Mouse (Mus musculus): Measurements from ENCODE around the gene Ran. TPM values are rescaled to one million over a fixed set of nuclear protein-coding genes. Genes with fewer than 3 reads are reported as not detected.
A peak's percentile ranks its signal among the peaks of the same experiment; 100 is the strongest.
"Not testable (repeated sequence)": the region's sequence is repeated elsewhere in the genome, so short reads cannot be mapped to it uniquely, and the experiment has no call there.

Gene Ran
- total RNA-seq (2021) = 10 to 100 TPM; 75.3 to 78.2 TPM
- long read RNA-seq, experiment 1, transcript Ran-201 (7 exons, 2,377 nt) = major isoform, 113 of 122 reads
- long read RNA-seq, experiment 1, partial matches to known transcripts = 2 of 122 reads
- long read RNA-seq, experiment 1, other reads (novel, unspliced or antisense) = 3 of 122 reads
- long read RNA-seq, experiment 2, transcript Ran-201 (7 exons, 2,377 nt) = major isoform, 126 of 142 reads
- long read RNA-seq, experiment 2, transcript Ran-202 (6 exons, 2,423 nt) = minor isoform, 6 of 142 reads
- long read RNA-seq, experiment 2, partial matches to known transcripts = 3 of 142 reads
- long read RNA-seq, experiment 2, other reads (novel, unspliced or antisense) = 7 of 142 reads

DNA sequence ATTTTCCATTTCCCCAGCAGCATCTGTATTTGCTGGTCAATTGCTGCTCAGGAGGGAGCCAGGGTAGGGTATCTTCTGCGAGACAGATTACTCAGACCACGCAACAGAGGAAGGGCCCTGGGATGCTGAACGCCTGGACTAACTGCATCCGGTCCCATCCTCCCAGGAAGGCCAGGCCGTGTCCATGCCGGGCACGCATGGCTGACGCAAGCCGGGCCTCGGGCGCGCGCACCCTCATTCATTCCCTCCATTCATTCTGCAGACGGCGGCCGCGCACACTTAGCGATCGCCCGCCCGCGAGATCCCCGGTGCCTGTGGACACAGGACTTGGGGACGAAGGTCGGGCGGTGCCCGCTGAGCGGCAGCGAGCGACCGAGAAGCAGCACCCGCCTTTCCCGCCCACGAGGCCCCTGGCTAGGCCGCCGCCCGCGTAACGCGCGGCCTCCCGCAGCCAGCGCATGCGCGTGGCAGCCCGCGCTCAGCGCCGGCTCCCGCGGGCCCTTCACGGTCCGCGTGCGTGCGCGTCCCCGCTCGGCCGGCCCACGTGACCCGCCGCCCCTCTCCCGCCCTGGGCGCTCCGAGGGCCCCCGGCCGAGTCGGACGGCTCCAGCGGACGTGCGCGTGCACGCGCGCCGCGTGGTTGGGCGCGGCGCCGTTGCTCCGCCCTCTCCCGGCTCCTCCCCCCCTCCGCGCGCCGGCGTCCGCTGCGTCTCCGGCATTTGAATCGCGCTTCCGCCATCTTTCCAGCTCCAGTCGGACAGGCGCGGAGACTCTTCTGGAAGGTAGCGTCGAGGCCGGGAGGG is at the start of gene Ran:
TSS of gene Ran (plus strand) at position 573 of the 803 bp plus-strand sequence.
- peak; percentile 94 for DNase-seq

GRCm38 (mm10) chr5:128970878-128971277 is 49.0 kb upstream of the Ran start:
- intact Hi-C loops (cut with DNase I; ENCODE audit: low total_unique reads) = no loop called here
- DNase-seq = no peak

More for the DNA sequence above, at the start of gene Ran:
- intact Hi-C loops (cut with DNase I; ENCODE audit: low total_unique reads) = no loop called here

DNA sequence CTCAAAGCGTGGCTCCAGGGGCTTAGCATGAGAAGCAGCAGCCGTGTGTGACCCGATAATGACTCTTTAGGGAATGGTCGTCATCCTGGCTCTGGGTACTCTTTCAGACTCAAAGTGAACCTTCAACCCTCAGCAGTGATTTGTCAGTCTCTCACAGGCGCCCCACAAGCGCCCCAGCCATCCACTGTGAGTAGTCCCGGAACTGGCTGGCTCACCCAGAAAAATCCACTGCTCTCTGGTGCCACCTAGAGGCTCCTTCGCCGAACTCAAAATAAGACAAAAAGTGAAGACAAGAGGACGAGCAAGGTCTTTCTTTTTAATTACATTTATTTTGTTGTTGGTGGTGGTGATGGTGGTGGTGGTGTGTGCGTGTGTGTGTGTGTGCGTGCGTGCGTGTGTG is 48.6 kb upstream of the Ran start:
- DNase-seq = peak; percentile 52
- intact Hi-C loops (cut with DNase I; ENCODE audit: low total_unique reads) = no loop called here

- no peak for DNase-seq
- intact Hi-C loops (cut with DNase I; ENCODE audit: low total_unique reads) = no loop called here
These were observed 43.6 kb upstream of the Ran start for GRCm38 (mm10) chr5:128976266-128976665.

DNA sequence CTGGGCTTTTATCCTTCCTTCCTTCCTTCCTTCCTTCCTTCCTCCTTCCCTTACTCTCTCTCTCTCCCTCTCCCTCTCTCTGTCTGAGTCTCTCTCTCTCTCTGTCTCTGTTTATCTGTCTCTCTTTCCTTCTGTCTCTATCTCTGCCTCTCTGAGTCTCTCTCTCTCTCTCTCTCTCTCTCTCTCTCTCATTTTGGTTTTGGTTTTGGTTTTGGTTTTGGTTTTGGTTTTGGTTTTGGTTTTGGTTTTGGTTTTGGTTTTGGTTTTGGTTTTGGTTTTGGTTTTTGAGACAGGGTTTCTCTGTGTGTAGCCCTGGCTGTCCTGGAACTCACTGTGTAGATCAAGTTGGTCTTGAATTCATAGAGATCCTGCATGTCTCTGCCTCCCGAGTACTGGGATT is 42.4 kb upstream of the Ran start:
- intact Hi-C loops (cut with DNase I; ENCODE audit: low total_unique reads); DNase-seq: not testable (repeated sequence)

DNA sequence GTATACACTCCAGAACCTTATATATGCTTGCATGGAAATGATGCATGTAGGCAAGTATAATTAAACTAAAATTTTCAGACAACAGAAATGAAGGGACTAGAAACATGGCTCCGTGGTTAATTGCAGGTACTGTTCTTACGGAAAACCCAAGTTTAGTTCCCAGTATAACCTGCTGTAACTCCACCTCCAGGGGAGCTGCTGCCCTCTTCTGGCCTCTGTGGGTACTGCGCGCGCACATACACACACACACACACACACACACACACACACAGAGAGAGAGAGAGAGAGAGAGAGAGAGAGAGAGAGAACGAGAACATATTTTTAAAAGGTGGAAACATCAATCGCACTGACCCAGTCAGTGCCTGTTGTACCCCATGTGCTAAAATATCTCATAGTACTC is 40.9 kb upstream of the Ran start:
- intact Hi-C loops (cut with DNase I; ENCODE audit: low total_unique reads) = no loop called here
- no peak for DNase-seq

- DNase-seq = no peak
- intact Hi-C loops (cut with DNase I; ENCODE audit: low total_unique reads) = no loop called here
These were observed 39.0 kb upstream of the Ran start for GRCm38 (mm10) chr5:128980857-128981256.

DNA sequence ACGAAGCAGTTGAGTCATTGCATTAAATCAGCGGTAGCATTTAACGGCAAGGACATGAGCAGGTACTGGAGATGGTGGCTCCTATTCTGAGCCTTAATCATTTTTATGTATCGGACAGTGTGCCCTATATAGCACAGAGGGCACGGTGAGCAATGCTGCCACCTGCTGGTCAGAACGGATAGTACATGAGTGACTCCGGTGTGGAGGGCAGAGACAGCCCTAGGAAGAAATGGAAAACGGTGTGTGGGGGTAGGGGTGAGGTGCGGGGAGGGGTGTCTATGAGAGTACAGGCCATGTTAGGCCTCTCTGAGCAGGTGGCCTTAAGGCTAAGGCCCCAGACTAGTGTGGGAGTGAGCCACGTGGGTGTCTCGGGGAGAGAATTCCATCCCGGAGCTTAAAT is 38.3 kb upstream of the Ran start:
- peak; percentile 48 for DNase-seq

GRCm38 (mm10) chr5:128984536-128984935 is 35.3 kb upstream of the Ran start:
- intact Hi-C loops (cut with DNase I; ENCODE audit: low total_unique reads) = no loop called here

More for the DNA sequence above, 38.3 kb upstream of the Ran start:
- intact Hi-C loops (cut with DNase I; ENCODE audit: low total_unique reads) = no loop called here

GRCm38 (mm10) chr5:128985946-128986345 is 33.9 kb upstream of the Ran start:
- intact Hi-C loops (cut with DNase I; ENCODE audit: low total_unique reads) = no loop called here
- no peak for DNase-seq

More at GRCm38 (mm10) chr5:128984536-128984935, 35.3 kb upstream of the Ran start:
- no peak for DNase-seq

DNA sequence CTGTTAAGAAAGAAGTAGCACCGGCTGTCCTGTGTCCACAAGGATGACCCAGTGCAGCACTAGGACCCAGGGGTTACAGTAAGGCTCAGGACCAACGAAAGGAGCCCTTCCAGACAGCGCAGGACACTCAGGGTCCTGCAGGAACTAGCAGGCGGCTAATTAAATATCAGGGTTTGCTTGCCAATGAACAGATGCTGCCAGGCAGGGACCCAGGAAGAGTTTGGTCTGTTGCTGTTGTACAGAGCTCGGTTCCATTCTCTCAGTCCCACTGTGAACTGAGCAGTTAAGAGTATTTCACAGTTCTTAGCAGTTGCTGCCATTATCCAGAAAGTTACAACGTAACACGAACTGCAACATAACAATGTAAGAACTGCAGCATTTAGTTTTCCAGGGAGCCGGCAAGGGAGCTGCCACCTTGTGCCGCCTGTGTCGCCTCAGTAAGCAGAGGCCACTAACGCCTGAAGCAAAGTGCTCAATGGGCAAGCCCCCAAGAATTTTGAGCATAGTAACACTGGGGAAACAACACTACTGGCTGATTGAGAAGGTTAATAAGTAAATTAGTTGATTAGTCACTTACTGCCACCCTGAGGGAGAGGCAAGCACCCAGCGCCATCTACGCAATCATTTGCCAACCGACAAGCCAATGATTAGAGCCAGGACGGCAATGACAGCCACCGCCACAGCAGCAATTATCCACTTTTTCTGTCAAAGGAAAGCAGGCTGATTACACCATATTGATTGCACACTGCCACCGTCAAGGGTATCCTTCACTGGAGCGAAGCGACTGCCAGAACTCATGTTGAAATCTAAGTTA is 32.5 kb upstream of the Ran start:
- intact Hi-C loops (cut with DNase I; ENCODE audit: low total_unique reads) = no loop called here
- DNase-seq = no peak

DNA sequence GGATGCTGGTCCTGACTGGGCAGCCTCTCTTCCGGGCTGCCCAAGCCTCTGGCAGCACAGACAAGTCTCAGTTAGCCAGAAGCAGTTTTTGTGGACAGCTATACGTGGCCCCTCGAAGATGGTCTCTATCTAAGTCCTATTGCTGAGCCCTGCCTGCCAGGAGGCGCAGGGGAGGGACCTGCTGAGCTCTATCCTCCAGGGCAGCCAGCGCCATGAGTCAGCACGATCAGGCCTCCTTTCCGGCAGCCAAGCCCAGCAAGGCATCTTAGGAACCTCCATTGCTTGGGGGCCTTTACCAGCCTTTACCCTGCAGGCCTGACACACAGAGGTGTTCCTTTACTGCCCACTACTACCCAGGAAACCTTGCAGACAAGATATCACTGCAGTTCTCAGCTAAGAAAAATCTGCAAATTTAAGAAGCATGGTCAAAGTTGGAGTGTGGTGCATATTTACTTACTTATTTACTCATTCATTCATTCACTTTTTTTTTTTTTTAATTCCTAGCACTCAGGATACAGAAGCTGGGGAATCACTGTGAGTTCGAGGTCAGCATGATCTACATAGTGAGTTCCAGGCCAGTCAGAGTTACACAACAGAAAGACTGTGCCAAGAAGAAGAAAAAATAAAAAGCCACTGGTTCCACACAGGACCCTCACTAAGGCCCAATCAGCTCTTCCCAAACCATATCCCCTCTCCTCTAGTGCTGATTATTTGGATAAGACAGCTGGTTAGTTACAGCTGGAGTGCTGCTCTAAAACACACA is 19.0 kb upstream of the Ran start:
- intact Hi-C loops (cut with DNase I; ENCODE audit: low total_unique reads) = no loop called here
- peak; percentile 26 for DNase-seq

- intact Hi-C loops (cut with DNase I; ENCODE audit: low total_unique reads) = no loop called here
- peak; percentile 19 for DNase-seq
These were observed 17.3 kb upstream of the Ran start for GRCm38 (mm10) chr5:129002571-129003011.

DNA sequence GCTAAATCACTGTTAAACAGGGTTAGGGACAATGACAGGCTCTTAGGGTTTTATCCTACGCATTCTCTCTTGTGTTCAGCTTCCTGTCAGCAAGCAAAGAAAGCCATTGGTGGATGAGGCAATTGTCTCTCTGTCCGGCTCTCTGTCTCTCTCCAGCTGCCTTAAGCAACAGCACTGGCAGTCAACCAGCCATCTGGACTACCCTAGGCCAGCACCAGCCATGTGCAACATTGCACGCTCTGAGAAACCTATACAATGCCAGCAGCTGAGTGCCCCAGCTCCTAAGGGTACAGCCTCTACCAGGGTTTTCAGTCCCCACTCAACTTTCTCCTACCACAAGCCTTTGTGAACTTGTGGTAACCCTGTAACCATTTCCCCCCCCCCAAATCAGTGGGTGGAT is 14.5 kb upstream of the Ran start:
- intact Hi-C loops (cut with DNase I; ENCODE audit: low total_unique reads) = no loop called here
- DNase-seq = no peak

DNA sequence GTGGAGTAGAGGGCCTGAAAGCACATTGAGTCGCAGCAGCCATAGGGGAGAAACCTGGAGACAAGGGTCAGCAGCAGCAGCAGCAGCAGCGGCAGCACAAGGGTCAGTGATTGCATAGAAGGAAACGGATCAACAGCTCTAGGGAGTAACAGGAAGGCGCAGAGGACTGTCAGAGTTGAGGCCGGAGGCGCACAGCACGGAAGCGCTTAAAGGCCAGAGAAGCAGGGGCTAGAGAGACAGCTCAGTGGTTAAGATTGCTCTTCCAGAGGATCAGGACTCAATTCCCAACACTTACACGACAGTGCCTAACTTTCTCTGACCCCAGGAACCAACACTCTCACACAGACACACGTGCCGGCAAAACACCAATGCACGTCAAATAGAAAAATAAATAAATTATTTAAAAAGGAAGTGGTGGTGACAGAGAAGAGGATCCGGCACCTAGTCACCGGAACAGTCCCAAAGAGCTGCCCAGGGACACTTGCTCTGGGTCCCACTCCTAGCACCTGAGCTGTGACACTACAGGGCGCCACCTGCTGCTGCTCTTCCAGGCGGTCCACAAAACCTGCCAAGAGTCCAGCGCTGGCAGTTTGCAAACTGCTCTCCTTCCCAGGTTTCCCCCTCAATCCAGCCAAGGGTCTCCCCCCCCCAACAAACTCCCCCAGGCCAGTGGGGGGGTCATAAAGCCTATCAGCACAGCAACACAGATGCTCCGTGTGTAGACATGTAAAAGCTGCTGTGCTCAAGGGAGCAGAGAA is 13.7 kb upstream of the Ran start:
- no peak for DNase-seq

DNA sequence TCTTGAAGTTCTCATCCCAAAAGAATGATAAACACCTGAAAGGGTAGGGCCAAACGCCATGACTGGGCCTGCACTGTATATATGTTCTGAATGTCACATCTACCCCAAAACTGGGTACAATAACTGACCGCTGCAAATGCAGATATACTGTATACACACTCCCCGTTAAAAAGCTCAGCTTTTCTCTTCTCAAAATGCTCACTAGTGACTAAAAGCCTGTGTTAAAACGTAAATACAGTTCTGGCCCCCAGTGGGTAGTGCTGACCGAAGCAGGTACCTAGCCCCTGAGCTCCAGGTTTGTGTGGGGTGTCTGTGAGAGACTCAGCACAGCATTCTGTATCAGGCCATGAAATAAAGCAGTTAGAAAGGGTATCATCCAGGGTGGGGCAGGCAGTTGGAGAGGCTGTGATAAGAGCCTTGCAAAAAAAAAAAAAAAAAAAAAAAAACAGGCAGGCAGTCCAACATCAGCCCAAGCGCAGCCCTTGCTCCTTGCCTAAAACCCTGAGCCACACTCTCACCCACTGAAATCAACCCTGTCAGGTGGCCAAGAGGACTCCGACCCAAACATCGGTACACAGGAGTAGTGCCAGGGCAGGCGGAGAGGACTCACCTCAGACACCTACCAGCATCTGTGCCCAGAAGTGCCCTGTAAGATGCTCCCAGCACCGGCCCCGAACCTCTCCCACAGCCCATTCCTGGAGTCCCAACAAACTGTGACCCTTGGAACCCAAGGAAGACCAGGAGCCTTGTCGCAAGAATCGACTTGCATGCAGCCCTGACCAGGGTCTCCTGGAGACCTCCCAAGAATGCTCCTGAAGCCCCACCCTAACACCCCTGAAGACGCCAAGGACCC is 12.5 kb upstream of the Ran start:
- DNase-seq = no peak
- intact Hi-C loops (cut with DNase I; ENCODE audit: low total_unique reads) = no loop called here

More for the DNA sequence above, 13.7 kb upstream of the Ran start:
- intact Hi-C loops (cut with DNase I; ENCODE audit: low total_unique reads) = no loop called here

DNA sequence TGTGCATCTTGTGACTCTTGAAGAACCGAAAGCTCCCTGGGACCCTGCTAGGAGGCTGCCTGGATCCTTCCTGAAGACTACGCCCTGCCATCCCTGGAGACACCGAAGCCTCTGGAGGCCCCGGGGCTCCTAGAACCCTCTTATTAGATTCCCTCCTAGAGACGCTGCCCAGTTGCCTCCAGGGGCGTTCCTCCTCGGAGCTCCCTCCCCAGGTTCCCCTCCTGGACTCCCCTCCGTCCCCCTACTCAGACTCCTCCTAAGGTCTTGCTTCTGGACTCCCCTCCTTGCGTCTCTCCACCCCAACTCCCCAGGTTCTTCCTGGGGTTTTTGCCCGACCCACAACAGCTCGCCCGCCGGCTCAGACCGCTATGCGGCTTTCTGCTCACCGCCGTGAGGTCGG is 11.9 kb upstream of the Ran start:
- DNase-seq = no peak

DNA sequence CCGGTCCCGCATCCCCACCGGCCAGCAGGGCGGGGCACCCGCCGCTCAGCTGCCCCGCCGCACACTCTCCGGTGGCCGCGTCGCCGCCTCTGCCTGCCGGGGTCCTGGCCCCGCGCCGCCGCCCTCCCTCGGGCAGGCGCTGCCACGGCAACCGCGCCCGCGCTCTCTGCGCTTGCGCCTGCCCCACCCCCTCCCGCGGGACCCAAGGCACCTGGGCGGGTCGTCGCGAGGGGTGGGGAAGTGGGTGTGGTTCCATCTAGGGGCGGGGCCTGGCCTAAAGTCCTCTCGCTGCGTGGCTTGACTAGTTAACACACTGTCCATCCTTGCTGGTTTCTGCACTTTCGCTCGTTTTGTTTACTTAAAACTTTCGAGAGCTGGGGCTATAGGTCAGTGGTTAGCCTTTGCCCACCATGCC is 11.4 kb upstream of the Ran start, which contains the start of gene Stx2:
TSS of gene Stx2 (minus strand) at position 163 of the 415 bp plus-strand sequence.
- DNase-seq = peak; percentile 92
- intact Hi-C loops (cut with DNase I; ENCODE audit: low total_unique reads) = no loop called here

More for the DNA sequence above, 11.9 kb upstream of the Ran start:
- intact Hi-C loops (cut with DNase I; ENCODE audit: low total_unique reads) = no loop called here

Measured in gastrocnemius, postnatal 14 days (tissue).